Mouse (Mus musculus) intestine, embryonic 14.5 days (tissue): Measurements from ENCODE around the gene Cfap74. TPM values are rescaled to one million over a fixed set of nuclear protein-coding genes. Genes with fewer than 3 reads are reported as not detected.
"Not testable (repeated sequence)": the region's sequence is repeated elsewhere in the genome, so short reads cannot be mapped to it uniquely, and the experiment has no call there.

Experiments
- ATAC-seq: fragments of 200-750 bp; cut with Nextera tagmentation; replicated peaks from 2 replicates; pipeline ENCODE4 v1.8.0; 2017; ENCODE audit warnings: low read depth, moderate number of reproducible peaks, moderate TSS enrichment, moderate library complexity; ENCODE audit not compliant: low FRiP score, low TSS enrichment
- DNase-seq: peaks from one replicate; pipeline ENCODE4 v3.0.0-alpha.2; 2018; ENCODE audit warnings: low spot score
- H3K27ac ChIP-seq: fragments of 300-500 bp; sonication (generic); 2 replicates; pipeline ENCODE4 v1.5.1; 2014; ENCODE audit warnings: low read depth, mild to moderate bottlenecking, control low read depth
- H3K27me3 ChIP-seq: fragments of 300-500 bp; sonication (generic); replicated peaks from 2 replicates; pipeline ENCODE4 v1.6.1; 2014; ENCODE audit warnings: low read length, control low read depth; ENCODE audit not compliant: control insufficient read depth, insufficient read depth
- H3K36me3 ChIP-seq: fragments of 300-500 bp; sonication (generic); 2 replicates; pipeline ENCODE4 v1.6.1; 2014; ENCODE audit warnings: low read length, control low read depth; ENCODE audit not compliant: control insufficient read depth, insufficient read depth
- H3K4me1 ChIP-seq: fragments of 300-500 bp; sonication (generic); replicated peaks from 2 replicates; pipeline ENCODE4 v1.6.1; 2014; ENCODE audit warnings: low read length, control low read depth, mixed read lengths; ENCODE audit not compliant: control insufficient read depth, insufficient read depth
- H3K4me2 ChIP-seq: fragments of 300-500 bp; sonication (generic); 2 replicates; pipeline ENCODE4 v1.6.1; 2014; ENCODE audit warnings: low read length
- H3K4me3 ChIP-seq: fragments of 300-500 bp; sonication (generic); 2 replicates; pipeline ENCODE4 v1.5.1; 2014; ENCODE audit warnings: low read depth, low read length, control low read depth, mixed read lengths
- H3K9ac ChIP-seq: fragments of 300-500 bp; sonication (generic); 2 replicates; pipeline ENCODE4 v1.6.1; 2014; ENCODE audit warnings: mild to moderate bottlenecking, low read length
- H3K9me3 ChIP-seq: fragments of 300-500 bp; sonication (generic); 2 replicates; pipeline ENCODE4 v1.6.1; 2016; ENCODE audit warnings: low read length, control low read depth; ENCODE audit not compliant: control insufficient read depth
- WGBS: fragments of 180-500 bp; shearing (Covaris S2); extraction: QIAGEN DNeasy Blood & Tissue Kit; methylation state at CpG from one replicate; pipeline ENCODE4 v1.1.7; 2014; 5-methylcytosine and 5-hydroxymethylcytosine counted together
- polyA plus RNA-seq: library from polyadenylated mRNA; unstranded; fragments of >200 nt; fragmentation: Nextera tagmentation; extraction: Ambion mirVana; gene quantifications from 2 replicates; pipeline ENCODE4 v1.2.1, GENCODE M21; 2014

Cfap74 gene
- polyA plus RNA-seq, 1 experiment from 2014 or later = 1.8 TPM

DNA sequence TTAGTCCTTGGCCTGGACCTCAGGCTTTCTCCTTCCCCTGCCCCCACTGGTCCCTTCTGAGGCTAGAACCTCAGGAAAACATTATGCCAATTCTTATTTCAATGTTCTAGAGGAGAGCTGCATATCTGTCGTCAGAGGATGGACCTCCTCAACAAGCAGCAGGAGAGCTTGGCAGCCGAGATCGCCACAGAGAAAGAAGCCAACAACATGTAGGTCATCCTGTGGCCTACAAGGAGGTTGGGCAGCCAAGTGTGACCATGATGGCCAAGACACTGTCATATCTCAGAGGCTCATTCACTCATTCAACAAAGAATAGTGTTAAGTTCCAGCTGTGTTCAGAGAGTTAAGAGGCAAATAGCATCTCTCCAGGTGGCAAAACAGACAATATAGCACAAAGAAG, 11.1 kb downstream of the Cfap74 start:
- Histone ChIP-seq H3K4me2 (no peak overlapping the region), H3K27ac (no peak overlapping the region), H3K9me3 (no peaks in the 10 kb centered on the region), H3K4me1 (no peaks in the 10 kb centered on the region), H3K27me3 (no peaks in the 10 kb centered on the region), H3K9ac (no peak overlapping the region), H3K36me3 (no peaks in the 10 kb centered on the region), H3K4me3 (no peak overlapping the region)
- ATAC-seq (no peak), DNase-seq (no peak)
- WGBS = 91% methylated on average over 3 of the region's 3 CpGs

DNA sequence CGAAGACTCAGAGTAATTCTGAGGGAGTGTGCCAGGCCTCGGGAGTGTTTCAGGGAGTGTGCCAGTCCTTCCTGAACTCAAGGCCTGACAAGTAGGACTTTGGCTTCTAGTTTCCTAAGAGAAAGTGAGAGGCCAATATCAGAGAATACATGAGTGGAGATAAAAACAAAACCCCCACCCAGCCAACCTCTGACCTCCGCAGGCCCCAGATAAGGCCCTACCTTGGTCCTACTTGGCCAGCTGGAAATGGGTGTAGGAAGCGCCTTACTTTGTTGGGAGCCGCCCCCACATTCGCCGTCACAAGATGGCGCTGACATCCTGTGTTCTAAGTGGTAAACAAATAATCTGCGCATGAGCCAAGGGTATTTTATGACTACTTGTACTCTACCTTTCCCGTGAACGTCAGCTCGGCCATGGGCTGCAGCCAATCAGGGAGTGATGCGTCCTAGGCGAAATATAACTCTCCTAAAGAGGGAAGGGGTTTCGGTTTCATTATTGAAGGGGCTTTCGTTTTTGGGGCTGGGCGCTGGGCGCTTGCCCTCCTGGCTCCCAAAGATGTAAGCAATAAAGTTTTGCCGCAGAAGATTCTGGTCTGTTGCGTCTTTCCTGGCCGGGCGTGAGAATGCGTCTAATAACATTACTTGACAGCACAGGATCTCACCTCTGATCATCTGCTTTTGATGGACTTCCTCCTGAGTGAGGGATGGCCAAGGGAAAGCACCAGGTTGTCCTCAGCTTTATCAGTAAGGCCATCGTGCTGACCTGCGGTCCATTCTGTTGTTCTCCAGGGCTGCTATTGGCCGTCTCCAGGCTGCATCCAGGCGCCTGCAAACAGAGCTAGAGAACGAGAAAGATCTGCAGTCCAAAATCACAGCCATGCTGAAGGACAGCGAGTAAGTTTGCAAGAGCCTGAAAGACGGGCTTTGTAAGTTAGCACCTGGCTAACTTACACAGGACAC, 12.7 kb downstream of the Cfap74 start:
- H3K36me3 ChIP-seq, H3K27ac ChIP-seq, DNase-seq, ATAC-seq, H3K27me3 ChIP-seq, H3K4me2 ChIP-seq, H3K9ac ChIP-seq, H3K9me3 ChIP-seq, H3K4me1 ChIP-seq, H3K4me3 ChIP-seq: not testable (repeated sequence)
- 80% methylated on average over 20 of the region's 30 CpGs for WGBS

GRCm38 (mm10) chr4:155423988-155424387, 15.0 kb downstream of the Cfap74 start:
- no peaks in the 10 kb centered on the region for H3K9me3 ChIP-seq
- no peaks in the 10 kb centered on the region for H3K36me3 ChIP-seq
- H3K27ac ChIP-seq = no peak overlapping the region
- no peak overlapping the region for H3K4me2 ChIP-seq
- ATAC-seq (no peak), DNase-seq (no peak)
- no peak overlapping the region for H3K4me3 ChIP-seq
- no peak overlapping the region for H3K9ac ChIP-seq
- WGBS = 82% methylated on average over 5 of the region's 5 CpGs
- no peaks in the 10 kb centered on the region for H3K4me1 ChIP-seq
- no peaks in the 10 kb centered on the region for H3K27me3 ChIP-seq

GRCm38 (mm10) chr4:155426272-155426671, 17.3 kb downstream of the Cfap74 start:
- ATAC-seq = no peak; the same call in 1 of the 2 replicates
- H3K9ac ChIP-seq = no peak overlapping the region

DNA sequence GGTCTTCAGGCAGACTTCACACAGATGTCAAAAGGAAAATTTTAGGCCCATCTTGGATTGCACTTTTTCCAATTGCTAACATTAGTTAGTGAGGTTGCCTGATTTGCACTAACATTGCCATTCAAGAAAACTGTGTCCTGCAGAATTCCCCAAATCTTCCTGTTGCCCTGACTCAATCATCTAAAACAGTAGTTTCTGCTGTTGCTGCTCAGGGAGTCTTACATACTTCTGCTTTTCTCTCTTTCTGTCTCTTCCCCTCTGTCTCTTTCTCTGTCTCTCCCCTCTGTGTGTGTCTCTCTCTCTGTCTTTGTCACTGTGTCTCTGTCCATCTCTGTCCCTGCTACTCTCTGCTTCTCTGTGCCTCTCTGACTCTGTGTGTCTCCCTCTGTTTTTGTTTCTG, 19.5 kb downstream of the Cfap74 start:
- Histone ChIP-seq H3K27ac (no peak overlapping the region), H3K27me3 (no peaks in the 10 kb centered on the region), H3K36me3 (no peaks in the 10 kb centered on the region), H3K9ac (no peak overlapping the region), H3K9me3 (no peaks in the 10 kb centered on the region), H3K4me1 (no peaks in the 10 kb centered on the region), H3K4me2 (no peak overlapping the region), H3K4me3 (no peak overlapping the region)
- DNase-seq (no peak), ATAC-seq (no peak)

More at GRCm38 (mm10) chr4:155426272-155426671, 17.3 kb downstream of the Cfap74 start:
- Histone ChIP-seq H3K27me3 (no peaks in the 10 kb centered on the region), H3K9me3 (no peaks in the 10 kb centered on the region), H3K4me2 (no peak overlapping the region), H3K4me3 (no peak overlapping the region), H3K27ac (no peak overlapping the region), H3K36me3 (no peaks in the 10 kb centered on the region), H3K4me1 (no peaks in the 10 kb centered on the region)
- no peak for DNase-seq
- whole genome bisulfite sequencing = 83% methylated on average over 6 of the region's 6 CpGs

DNA sequence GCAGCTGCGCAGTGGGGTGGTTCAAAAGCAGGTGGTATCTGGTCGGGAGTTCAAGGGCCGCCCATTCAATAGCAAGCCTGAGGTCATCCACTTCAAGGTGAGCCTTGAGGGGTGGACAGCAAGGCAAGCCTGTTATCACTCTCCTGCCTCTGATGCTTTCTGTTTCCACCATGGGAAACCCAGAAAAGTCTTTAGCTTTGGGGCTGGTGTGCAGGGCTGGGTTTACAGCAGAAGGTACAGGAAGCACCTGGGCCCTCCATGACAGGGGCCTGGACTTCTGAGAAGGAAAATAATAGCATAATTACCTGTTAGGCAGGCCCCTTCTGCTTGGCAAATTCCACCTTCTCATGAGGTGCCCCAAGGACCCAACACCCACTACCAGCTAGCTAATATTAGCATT, 20.2 kb downstream of the Cfap74 start:
- H3K9ac ChIP-seq = no peak overlapping the region
- no peak for ATAC-seq
- no peaks in the 10 kb centered on the region for H3K27me3 ChIP-seq
- no peaks in the 10 kb centered on the region for H3K36me3 ChIP-seq
- no peak for DNase-seq
- WGBS = 83% methylated on average over 3 of the region's 3 CpGs
- no peaks in the 10 kb centered on the region for H3K9me3 ChIP-seq
- no peak overlapping the region for H3K4me3 ChIP-seq
- no peak overlapping the region for H3K27ac ChIP-seq
- H3K4me2 ChIP-seq = no peak overlapping the region
- H3K4me1 ChIP-seq = no peaks in the 10 kb centered on the region

DNA sequence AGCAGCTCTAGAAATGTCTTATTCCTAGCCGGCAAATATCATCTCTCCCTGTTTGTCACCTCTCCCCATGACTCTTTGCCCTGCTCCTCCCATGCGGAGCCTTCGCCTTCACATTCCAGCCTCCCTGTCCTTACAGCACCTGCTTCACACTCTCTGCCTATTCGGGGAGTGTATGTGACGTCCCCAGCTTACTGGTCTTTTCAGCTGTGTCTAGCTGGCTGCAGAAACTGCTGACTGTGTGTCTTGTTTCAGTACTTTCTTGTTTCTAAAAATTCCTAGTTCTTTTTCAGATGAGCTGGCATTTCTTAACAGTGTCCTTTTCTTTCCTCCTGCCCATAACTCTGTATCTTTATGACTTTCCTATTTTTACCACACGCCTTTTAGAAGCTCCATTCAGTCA, 23.4 kb downstream of the Cfap74 start:
- 82% methylated on average over 6 of the region's 6 CpGs for WGBS
- no peak overlapping the region for H3K27ac ChIP-seq
- H3K36me3 ChIP-seq = no peaks in the 10 kb centered on the region
- no peaks in the 10 kb centered on the region for H3K27me3 ChIP-seq
- H3K4me2 ChIP-seq = no peak overlapping the region
- H3K4me1 ChIP-seq = no peaks in the 10 kb centered on the region
- DNase-seq (no peak), ATAC-seq (no peak)
- no peaks in the 10 kb centered on the region for H3K9me3 ChIP-seq
- H3K9ac ChIP-seq = no peak overlapping the region
- H3K4me3 ChIP-seq = no peak overlapping the region

DNA sequence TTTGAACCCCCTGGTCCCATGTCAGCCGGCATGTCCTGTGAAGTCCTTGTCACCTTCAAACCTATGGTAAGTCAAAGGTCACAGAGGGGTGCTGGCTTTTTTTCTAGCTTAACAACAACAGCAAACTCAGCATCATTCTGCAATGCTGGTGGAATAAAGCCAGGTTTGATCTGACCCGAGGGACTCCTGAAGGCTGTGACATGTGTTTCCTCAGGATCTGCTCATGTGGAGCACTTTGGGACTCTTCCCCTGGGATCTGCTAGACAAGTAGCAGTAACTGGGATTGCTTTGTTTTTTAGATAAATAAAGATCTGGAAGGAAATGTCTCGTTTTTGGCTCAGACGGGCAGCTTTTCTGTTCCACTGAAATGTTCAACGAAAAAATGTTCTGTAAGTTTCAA, 25.0 kb downstream of the Cfap74 start:
- ATAC-seq (no peak), DNase-seq (no peak)
- no peak overlapping the region for H3K27ac ChIP-seq
- H3K4me3 ChIP-seq = no peak overlapping the region
- H3K36me3 ChIP-seq = no peaks in the 10 kb centered on the region
- 78% methylated on average over 5 of the region's 5 CpGs for WGBS
- no peak overlapping the region for H3K4me2 ChIP-seq
- no peaks in the 10 kb centered on the region for H3K27me3 ChIP-seq
- no peaks in the 10 kb centered on the region for H3K4me1 ChIP-seq
- H3K9me3 ChIP-seq = no peaks in the 10 kb centered on the region
- no peak overlapping the region for H3K9ac ChIP-seq

GRCm38 (mm10) chr4:155442808-155443207, 33.8 kb downstream of the Cfap74 start:
- no peaks in the 10 kb centered on the region for H3K4me1 ChIP-seq
- WGBS = 66% methylated on average over 3 of the region's 3 CpGs
- DNase-seq (no peak), ATAC-seq (no peak)
- H3K36me3 ChIP-seq = no peaks in the 10 kb centered on the region
- no peak overlapping the region for H3K4me3 ChIP-seq
- no peak overlapping the region for H3K9ac ChIP-seq
- no peaks in the 10 kb centered on the region for H3K9me3 ChIP-seq
- H3K27ac ChIP-seq = no peak overlapping the region
- no peaks in the 10 kb centered on the region for H3K27me3 ChIP-seq
- no peak overlapping the region for H3K4me2 ChIP-seq
